Mouse (Mus musculus) forebrain, embryonic 12.5 days (tissue): ENCODE results near the gene Eomes. TPM values are rescaled to one million over a fixed set of nuclear protein-coding genes. Genes with fewer than 3 reads are reported as not detected.
A peak's percentile ranks its signal among the peaks of the same experiment; 100 is the strongest.

ENCODE experiments used
- ATAC-seq: fragments of 200-750 bp; cut with Nextera tagmentation; 2 replicates; pipeline ENCODE4 v1.8.0; 2017; ENCODE audit warnings: moderate TSS enrichment; ENCODE audit not compliant: low FRiP score
- H3K27ac ChIP-seq: fragments of 300-500 bp; sonication (generic); 2 replicates; pipeline ENCODE4 v1.5.1; 2016; ENCODE audit warnings: mild to moderate bottlenecking
- H3K27me3 ChIP-seq: fragments of 300-500 bp; sonication (generic); 2 replicates; pipeline ENCODE4 v1.6.1; 2016; ENCODE audit warnings: mild to moderate bottlenecking
- H3K36me3 ChIP-seq: fragments of 300-500 bp; sonication (generic); replicated peaks from 2 replicates; pipeline ENCODE4 v1.6.1; 2016; ENCODE audit warnings: mild to moderate bottlenecking
- H3K4me1 ChIP-seq: fragments of 300-500 bp; sonication (generic); 2 replicates; pipeline ENCODE4 v1.6.1; 2016
- H3K4me2 ChIP-seq: fragments of 300-500 bp; sonication (generic); 2 replicates; pipeline ENCODE4 v1.6.1; 2016; ENCODE audit warnings: mild to moderate bottlenecking, moderate library complexity
- H3K4me3 ChIP-seq: fragments of 300-500 bp; sonication (generic); replicated peaks from 2 replicates; pipeline ENCODE4 v1.5.1; 2016; ENCODE audit warnings: mild to moderate bottlenecking
- H3K9ac ChIP-seq: fragments of 300-500 bp; sonication (generic); 2 replicates; pipeline ENCODE4 v1.6.1; 2016; ENCODE audit warnings: mild to moderate bottlenecking
- H3K9me3 ChIP-seq: fragments of 300-500 bp; sonication (generic); 2 replicates; pipeline ENCODE4 v1.6.1; 2016
- WGBS: fragments of 180-500 bp; shearing (Covaris S2); methylation state at CpG from one replicate; pipeline ENCODE4 v1.1.7; 2016; 5-methylcytosine and 5-hydroxymethylcytosine counted together
- polyA plus RNA-seq: library from polyadenylated mRNA; unstranded; fragments of >200 nt; fragmentation: Nextera tagmentation; extraction: Ambion mirVana; gene quantifications from 2 replicates; pipeline ENCODE4 v1.2.1, GENCODE M21; 2016

The Eomes gene
- 20.5 and 24.9 TPM in 2 replicates for polyA plus RNA-seq

GRCm38 (mm10) chr9:118477961-118478360 is at the start of gene Eomes:
TSS of gene Eomes (plus strand) at chr9:118478212.
- H3K4me1 ChIP-seq = peaks cover 36% of the 10 kb centered on the region
- peaks cover 84% of the 10 kb centered on the region for H3K27me3 ChIP-seq
- under 1% methylated on average over 9 of the region's 9 CpGs for WGBS
- H3K36me3 ChIP-seq = no peaks in the 10 kb centered on the region
- peak within 1 kb of the TSS; percentile 58 for H3K9ac ChIP-seq
- peak within 1 kb of the TSS; percentile 49 for H3K4me3 ChIP-seq
- H3K27ac ChIP-seq = peak within 1 kb of the TSS; percentile 79
- no peaks in the 10 kb centered on the region for H3K9me3 ChIP-seq
- peak within 1 kb of the TSS; percentile 56 for H3K4me2 ChIP-seq
- ATAC-seq = no peak

- ATAC-seq = no peak
- Histone ChIP-seq H3K4me1 (0 out of 2 replicates have a peak, but pooled peaks cover 6% of the 10 kb centered on the region), H3K9ac (no peak overlapping the region), H3K4me3 (no peak overlapping the region), H3K36me3 (no peaks in the 10 kb centered on the region), H3K27ac (no peak overlapping the region), H3K4me2 (no peak overlapping the region), H3K27me3 (0 out of 2 replicates have a peak, but pooled peaks cover 4% of the 10 kb centered on the region), H3K9me3 (no peaks in the 10 kb centered on the region)
- 25% methylated on average over 9 of the region's 9 CpGs for WGBS
Measured at GRCm38 (mm10) chr9:118444809-118445208, 33.2 kb upstream of the Eomes start.

- 87% methylated on average over 8 of the region's 8 CpGs for WGBS
Measured at GRCm38 (mm10) chr9:118449336-118449735, 28.7 kb upstream of the Eomes start.

GRCm38 (mm10) chr9:118453427-118453826 is 24.6 kb upstream of the Eomes start:
- H3K9ac ChIP-seq = no peak overlapping the region
- H3K4me1 ChIP-seq = no peaks in the 10 kb centered on the region
- no peaks in the 10 kb centered on the region for H3K9me3 ChIP-seq
- no peak overlapping the region for H3K4me3 ChIP-seq
- ATAC-seq = no peak
- no peaks in the 10 kb centered on the region for H3K36me3 ChIP-seq
- no peak overlapping the region for H3K4me2 ChIP-seq
- WGBS = 55% methylated on average over 9 of the region's 9 CpGs
- no peak overlapping the region for H3K27ac ChIP-seq
- peaks cover 5% of the 10 kb centered on the region for H3K27me3 ChIP-seq

More at GRCm38 (mm10) chr9:118449336-118449735, 28.7 kb upstream of the Eomes start:
- 0 out of 2 replicates have a peak, but pooled peaks cover 4% of the 10 kb centered on the region for H3K27me3 ChIP-seq
- no peaks in the 10 kb centered on the region for H3K9me3 ChIP-seq
- H3K4me1 ChIP-seq = 0 out of 2 replicates have a peak, but pooled peaks cover 6% of the 10 kb centered on the region
- no peak overlapping the region for H3K4me2 ChIP-seq
- ATAC-seq = no peak
- H3K9ac ChIP-seq = no peak overlapping the region
- H3K27ac ChIP-seq = no peak overlapping the region
- H3K4me3 ChIP-seq = no peak overlapping the region
- no peaks in the 10 kb centered on the region for H3K36me3 ChIP-seq

GRCm38 (mm10) chr9:118455188-118455845 is 22.7 kb upstream of the Eomes start:
- Histone ChIP-seq H3K4me2 (no peak overlapping the region), H3K4me1 (no peaks in the 10 kb centered on the region), H3K9me3 (no peaks in the 10 kb centered on the region), H3K27me3 (peaks cover 5% of the 10 kb centered on the region), H3K27ac (no peak overlapping the region), H3K9ac (no peak overlapping the region), H3K36me3 (no peaks in the 10 kb centered on the region), H3K4me3 (no peak overlapping the region)
- ATAC-seq = no peak
- whole genome bisulfite sequencing = 73% methylated on average over 9 of the region's 9 CpGs

- no peaks in the 10 kb centered on the region for H3K9me3 ChIP-seq
- H3K27me3 ChIP-seq = peaks cover 5% of the 10 kb centered on the region
- no peak for ATAC-seq
- WGBS = 55% methylated on average over 6 of the region's 6 CpGs
- no peak overlapping the region for H3K4me2 ChIP-seq
- H3K9ac ChIP-seq = no peak overlapping the region
- H3K36me3 ChIP-seq = no peaks in the 10 kb centered on the region
- H3K27ac ChIP-seq = no peak overlapping the region
- H3K4me3 ChIP-seq = no peak overlapping the region
- no peaks in the 10 kb centered on the region for H3K4me1 ChIP-seq
Measured at GRCm38 (mm10) chr9:118456405-118456804, 21.6 kb upstream of the Eomes start.

- no peak overlapping the region for H3K27ac ChIP-seq
- no peak overlapping the region for H3K9ac ChIP-seq
- no peaks in the 10 kb centered on the region for H3K4me1 ChIP-seq
- ATAC-seq = no peak
- no peak overlapping the region for H3K4me3 ChIP-seq
- peaks cover 5% of the 10 kb centered on the region for H3K27me3 ChIP-seq
- WGBS = 36% methylated on average over 5 of the region's 5 CpGs
- H3K36me3 ChIP-seq = no peaks in the 10 kb centered on the region
- H3K9me3 ChIP-seq = no peaks in the 10 kb centered on the region
- H3K4me2 ChIP-seq = no peak overlapping the region
Measured at GRCm38 (mm10) chr9:118458039-118458438, 20.0 kb upstream of the Eomes start.

- no peak overlapping the region for H3K4me2 ChIP-seq
Measured at GRCm38 (mm10) chr9:118464031-118464430, 14.0 kb upstream of the Eomes start.

GRCm38 (mm10) chr9:118468301-118468700 is 9.7 kb upstream of the Eomes start:
- no peak overlapping the region for H3K27ac ChIP-seq
- no peak overlapping the region for H3K4me3 ChIP-seq
- H3K9ac ChIP-seq = no peak overlapping the region
- no peaks in the 10 kb centered on the region for H3K9me3 ChIP-seq
- H3K36me3 ChIP-seq = no peaks in the 10 kb centered on the region
- H3K4me1 ChIP-seq = peaks cover 14% of the 10 kb centered on the region
- 3% methylated on average over 14 of the region's 14 CpGs for WGBS
- no peak for ATAC-seq
- H3K27me3 ChIP-seq = peaks cover 69% of the 10 kb centered on the region
- H3K4me2 ChIP-seq = peak overlapping the region; percentile 19; the same call in 1 of the 2 replicates

More at GRCm38 (mm10) chr9:118464031-118464430, 14.0 kb upstream of the Eomes start:
- no peak overlapping the region for H3K4me3 ChIP-seq
- H3K9ac ChIP-seq = no peak overlapping the region
- peaks cover 29% of the 10 kb centered on the region for H3K27me3 ChIP-seq
- WGBS = 65% methylated on average over 1 of the region's 1 CpGs
- no peak overlapping the region for H3K27ac ChIP-seq
- H3K4me1 ChIP-seq = peaks cover 8% of the 10 kb centered on the region; the same call in 1 of the 2 replicates
- no peaks in the 10 kb centered on the region for H3K36me3 ChIP-seq
- H3K9me3 ChIP-seq = no peaks in the 10 kb centered on the region
- ATAC-seq = no peak

GRCm38 (mm10) chr9:118469272-118469671 is 8.7 kb upstream of the Eomes start:
- H3K4me3 ChIP-seq = no peak overlapping the region
- no peak for ATAC-seq
- whole genome bisulfite sequencing = 7% methylated on average over 16 of the region's 16 CpGs
- H3K36me3 ChIP-seq = no peaks in the 10 kb centered on the region
- no peak overlapping the region for H3K9ac ChIP-seq
- H3K4me2 ChIP-seq = peak overlapping the region; percentile 19; the same call in 1 of the 2 replicates
- peaks cover 14% of the 10 kb centered on the region for H3K4me1 ChIP-seq
- no peaks in the 10 kb centered on the region for H3K9me3 ChIP-seq
- no peak overlapping the region for H3K27ac ChIP-seq
- H3K27me3 ChIP-seq = peaks cover 70% of the 10 kb centered on the region

GRCm38 (mm10) chr9:118471296-118471695 is 6.7 kb upstream of the Eomes start:
- H3K4me3 ChIP-seq = no peak overlapping the region
- peaks cover 77% of the 10 kb centered on the region for H3K27me3 ChIP-seq
- WGBS = 22% methylated on average over 3 of the region's 3 CpGs
- no peaks in the 10 kb centered on the region for H3K36me3 ChIP-seq
- H3K9ac ChIP-seq = no peak overlapping the region
- H3K9me3 ChIP-seq = no peaks in the 10 kb centered on the region
- H3K27ac ChIP-seq = no peak overlapping the region
- no peak for ATAC-seq
- H3K4me2 ChIP-seq = no peak overlapping the region
- H3K4me1 ChIP-seq = peaks cover 17% of the 10 kb centered on the region

- peak overlapping the region; percentile 77 for H3K27ac ChIP-seq
- no peaks in the 10 kb centered on the region for H3K36me3 ChIP-seq
- no peak for ATAC-seq
- peaks cover 84% of the 10 kb centered on the region for H3K27me3 ChIP-seq
- peak overlapping the region; percentile 36; the same call in 1 of the 2 replicates for H3K9ac ChIP-seq
- H3K4me2 ChIP-seq = peak overlapping the region; percentile 56
- peak overlapping the region; percentile 49 for H3K4me3 ChIP-seq
- peaks cover 36% of the 10 kb centered on the region for H3K4me1 ChIP-seq
- 1% methylated on average over 22 of the region's 22 CpGs for WGBS
- no peaks in the 10 kb centered on the region for H3K9me3 ChIP-seq
Measured at GRCm38 (mm10) chr9:118476211-118476765, 1.7 kb upstream of the Eomes start.
